Mouse (Mus musculus): ENCODE measurements at regions not wholly inside any gene's neighbourhood (a gene's known extent, or its start where the extent isn't known, plus 50 kb on each side); places are given as distances from the start of the nearest gene placed in this dataset.
"Not testable (repeated sequence)": the region's sequence is repeated elsewhere in the genome, so short reads cannot be mapped to it uniquely, and the experiment has no call there.

DNA sequence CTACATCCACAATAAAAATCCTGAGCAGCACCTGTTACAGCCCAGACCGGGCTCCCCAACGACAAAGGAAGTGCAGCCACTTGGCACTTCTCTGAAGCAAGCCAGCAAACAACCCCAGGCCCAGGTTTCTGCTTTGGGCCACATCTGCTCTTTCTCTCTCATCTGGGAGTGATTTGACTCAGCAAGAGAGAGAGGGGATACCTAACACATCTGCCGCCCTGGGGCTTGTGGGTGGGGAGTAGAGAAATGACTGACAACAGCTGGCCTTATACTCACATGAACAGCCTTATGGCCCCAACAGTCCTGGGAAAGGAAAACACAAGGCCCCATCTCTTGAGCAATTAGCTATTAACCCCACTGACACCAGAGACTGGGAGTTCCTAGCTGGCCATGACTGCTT, 560.2 kb upstream of the Gm10131 start:
- Histone ChIP-seq H3K27ac (no peak overlapping the region), H3K4me3 (no peak overlapping the region), H3K36me3 (replicated peaks) (no peaks in the 10 kb centered on the region), H3K9me3 (no peaks in the 10 kb centered on the region), H3K27me3 (ENCODE audit: poor library complexity, severe bottlenecking) (no peaks in the 10 kb centered on the region), H3K4me1 (peaks cover 22% of the 10 kb centered on the region)
- DNase-seq (ENCODE audit: extremely low spot score, low spot score) = peak; percentile 25
- 40% methylated on average over 3 of the region's 3 CpGs for WGBS

DNA sequence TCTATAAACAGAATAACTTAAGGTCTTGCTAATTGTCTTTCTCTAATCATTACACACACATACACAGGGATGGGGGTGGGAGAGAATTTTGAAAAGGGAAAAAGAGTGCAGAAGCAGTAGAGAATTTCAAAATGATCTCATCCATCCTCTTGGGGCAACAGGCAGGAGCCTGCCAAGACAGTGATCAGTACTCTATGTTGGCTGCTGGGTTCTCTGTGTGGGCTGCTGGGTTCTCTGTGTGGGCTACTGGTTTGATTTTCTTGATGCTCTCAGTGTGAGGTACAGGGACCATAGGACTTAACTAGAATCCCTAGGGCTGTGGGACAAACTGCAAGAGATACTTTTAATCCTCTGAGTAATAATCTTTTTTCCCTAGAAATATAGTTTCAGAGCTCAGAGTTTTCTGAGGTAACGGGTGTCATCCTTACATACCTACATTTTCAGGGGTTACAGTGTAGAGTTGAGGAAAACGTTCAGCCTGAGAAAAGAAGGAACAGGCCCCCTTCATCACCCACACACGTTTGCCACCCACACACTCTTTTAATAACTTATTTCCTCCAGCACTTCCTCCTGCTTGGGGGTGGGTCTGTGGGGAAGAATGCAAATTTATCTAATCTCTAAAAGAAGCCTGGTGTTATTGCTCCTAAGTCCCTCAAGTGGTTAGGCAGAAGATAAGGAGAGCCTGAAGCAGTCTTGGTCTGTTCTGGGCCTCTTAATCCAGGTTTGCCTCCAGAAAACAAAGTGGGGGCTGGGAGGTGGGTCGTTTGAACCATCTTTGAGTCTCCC, 559.6 kb upstream of the Gm10131 start:
- Histone ChIP-seq H3K4me3 (no peak overlapping the region), H3K27me3 (ENCODE audit: poor library complexity, severe bottlenecking) (no peaks in the 10 kb centered on the region), H3K36me3 (replicated peaks) (no peaks in the 10 kb centered on the region), H3K27ac (no peak overlapping the region), H3K9me3 (no peaks in the 10 kb centered on the region), H3K4me1 (peaks cover 22% of the 10 kb centered on the region)
- 40% methylated on average over 4 of the region's 4 CpGs for WGBS
- DNase-seq (ENCODE audit: extremely low spot score, low spot score) = no peak

DNA sequence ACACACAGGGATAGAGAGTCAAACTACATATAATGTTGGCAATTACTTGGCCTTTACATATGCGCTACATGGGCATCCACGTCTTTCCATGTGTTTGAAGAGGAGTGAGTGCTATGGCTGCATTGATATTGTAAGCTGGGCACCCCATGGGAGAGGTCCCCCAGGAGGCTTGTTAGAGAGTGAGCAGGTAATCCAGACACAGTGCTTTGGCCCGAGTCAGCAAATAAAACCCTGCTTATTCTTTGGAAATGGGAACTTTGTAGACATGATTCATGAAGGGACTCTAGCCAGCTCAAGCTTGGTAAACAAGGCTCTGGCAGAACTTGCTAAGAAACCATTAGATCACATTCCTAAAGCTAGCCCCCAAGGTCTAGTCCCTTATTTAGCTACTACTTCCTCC, 557.6 kb upstream of the Gm10131 start:
- 88% methylated on average over 3 of the region's 3 CpGs for WGBS
- Histone ChIP-seq H3K36me3 (replicated peaks) (no peaks in the 10 kb centered on the region), H3K9me3 (no peaks in the 10 kb centered on the region), H3K4me3 (no peak overlapping the region), H3K4me1 (peaks cover 15% of the 10 kb centered on the region), H3K27me3 (ENCODE audit: poor library complexity, severe bottlenecking) (no peaks in the 10 kb centered on the region), H3K27ac (no peak overlapping the region)
- DNase-seq (ENCODE audit: extremely low spot score, low spot score) = no peak

DNA sequence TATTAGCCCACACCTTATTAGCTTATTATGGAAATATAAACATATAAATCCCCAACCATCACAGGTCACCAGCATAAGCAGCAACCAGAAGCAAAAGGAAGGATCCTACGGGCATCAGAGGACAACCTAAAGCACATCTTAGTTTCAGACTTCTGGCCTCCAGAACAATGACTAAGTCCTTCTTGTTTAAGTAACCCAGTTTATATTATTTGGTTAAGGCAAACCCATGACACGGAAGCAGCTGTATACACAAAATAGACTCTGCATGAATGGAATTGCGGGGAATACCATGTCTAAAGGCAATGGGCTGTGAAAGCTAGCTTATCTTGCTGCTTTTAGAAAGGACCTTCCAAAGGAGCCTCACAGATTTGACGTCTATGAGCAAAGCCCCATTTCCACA, 552.9 kb upstream of the Gm10131 start:
- H3K4me1 ChIP-seq = no peaks in the 10 kb centered on the region
- no peaks in the 10 kb centered on the region for H3K27me3 ChIP-seq (ENCODE audit: poor library complexity, severe bottlenecking)
- no peak overlapping the region for H3K27ac ChIP-seq
- no peaks in the 10 kb centered on the region for H3K9me3 ChIP-seq
- H3K4me3 ChIP-seq = no peak overlapping the region
- 89% methylated on average over 4 of the region's 4 CpGs for WGBS
- no peak for DNase-seq (ENCODE audit: extremely low spot score, low spot score)
- no peaks in the 10 kb centered on the region for H3K36me3 ChIP-seq (replicated peaks)

DNA sequence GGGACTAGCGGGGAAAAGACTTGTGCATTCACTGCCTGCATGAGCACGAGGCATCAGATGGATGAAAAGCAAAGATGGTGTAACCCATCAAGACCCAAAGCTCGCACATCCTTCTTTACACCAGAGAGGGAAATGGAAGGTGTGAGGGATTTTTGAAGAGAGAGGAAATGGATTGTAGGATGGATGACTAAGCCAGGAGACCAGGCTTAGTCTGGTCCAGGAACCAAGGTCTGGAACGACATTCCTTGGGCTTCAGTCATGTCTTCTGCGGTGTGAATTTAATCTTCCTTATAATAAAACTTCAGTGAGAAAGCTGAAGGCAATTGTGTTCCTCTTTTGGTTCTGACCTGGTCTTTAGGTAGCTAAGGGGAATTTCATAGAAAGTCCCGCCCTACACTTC, 551.0 kb upstream of the Gm10131 start:
- Histone ChIP-seq H3K27ac (no peak overlapping the region), H3K4me1 (no peaks in the 10 kb centered on the region), H3K36me3 (replicated peaks) (no peaks in the 10 kb centered on the region), H3K4me3 (no peak overlapping the region), H3K27me3 (ENCODE audit: poor library complexity, severe bottlenecking) (no peaks in the 10 kb centered on the region), H3K9me3 (no peaks in the 10 kb centered on the region)
- DNase-seq (ENCODE audit: extremely low spot score, low spot score) = no peak
- 95% methylated on average over 6 of the region's 6 CpGs for WGBS

DNA sequence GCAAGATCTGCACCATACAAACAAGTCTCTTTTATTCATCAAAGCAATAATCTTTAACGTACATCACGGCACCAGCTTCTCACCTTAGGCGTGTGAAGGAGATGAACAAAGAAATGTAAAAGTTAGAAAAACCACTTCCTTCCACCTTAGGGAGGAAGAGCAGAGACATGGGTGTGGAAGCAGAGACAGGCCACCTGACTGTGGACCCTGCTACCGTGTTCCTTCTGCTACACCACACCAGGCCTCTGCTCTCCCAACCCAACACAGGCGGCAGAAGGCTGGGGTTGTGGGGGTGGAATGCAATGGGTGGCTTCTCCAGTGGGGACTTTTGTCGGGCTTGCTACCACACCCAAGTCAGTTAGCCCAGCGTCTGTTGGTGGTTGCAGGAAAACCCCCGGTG, 540.2 kb upstream of the Gm10131 start:
- no peak for DNase-seq (ENCODE audit: extremely low spot score, low spot score)

DNA sequence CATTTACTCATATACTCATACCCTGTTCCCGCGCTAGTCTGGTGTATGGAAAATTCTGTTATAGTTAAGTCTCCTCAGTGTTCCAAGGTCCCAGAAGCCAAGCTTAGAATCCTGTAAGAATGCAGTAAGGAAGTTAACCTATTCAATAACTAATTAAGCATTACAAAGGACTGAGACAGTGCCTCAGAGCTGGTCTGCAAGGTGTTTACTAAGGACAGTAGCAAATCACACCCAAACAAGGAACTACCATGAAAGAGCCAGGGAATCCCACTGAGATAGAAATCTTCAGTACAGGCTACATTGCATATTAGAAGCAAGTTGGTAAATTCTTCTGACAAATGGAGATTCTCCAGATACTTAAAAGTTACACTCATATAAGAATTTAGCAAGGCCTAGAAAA, 516.7 kb upstream of the Gm10131 start:
- WGBS = 96% methylated on average over 2 of the region's 2 CpGs
- not testable (repeated sequence) for H3K36me3 ChIP-seq (replicated peaks); H3K4me1 ChIP-seq; H3K27me3 ChIP-seq (ENCODE audit: poor library complexity, severe bottlenecking); DNase-seq (ENCODE audit: extremely low spot score, low spot score); H3K27ac ChIP-seq; H3K9me3 ChIP-seq; H3K4me3 ChIP-seq

More for the DNA sequence above, 540.2 kb upstream of the Gm10131 start:
- Histone ChIP-seq H3K9me3 (peaks cover 9% of the 10 kb centered on the region; the same call in 1 of the 2 replicates), H3K4me1 (no peaks in the 10 kb centered on the region), H3K27ac (no peak overlapping the region), H3K4me3 (no peak overlapping the region), H3K36me3 (replicated peaks) (no peaks in the 10 kb centered on the region), H3K27me3 (ENCODE audit: poor library complexity, severe bottlenecking) (no peaks in the 10 kb centered on the region)
- 93% methylated on average over 8 of the region's 8 CpGs for WGBS

DNA sequence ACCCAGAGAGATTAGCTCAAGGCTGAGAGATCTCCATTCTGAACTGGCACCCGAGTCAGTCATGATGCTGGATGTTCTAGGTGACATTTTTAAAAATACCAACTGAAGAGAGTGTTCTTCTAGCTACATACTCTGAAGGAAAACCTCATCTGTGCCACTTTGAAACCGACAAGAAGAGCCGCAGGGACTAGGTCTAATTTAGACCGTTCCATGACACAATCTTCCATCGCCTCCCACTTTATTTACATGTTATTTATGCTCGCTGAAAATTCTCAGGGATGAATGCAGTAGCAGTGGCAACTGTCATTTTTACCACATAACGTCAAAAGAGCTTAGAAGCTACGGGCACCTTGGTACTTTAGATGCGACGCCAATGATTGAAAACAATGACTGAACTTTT, 514.1 kb upstream of the Gm10131 start:
- no peak for DNase-seq (ENCODE audit: extremely low spot score, low spot score)
- no peaks in the 10 kb centered on the region for H3K9me3 ChIP-seq
- WGBS = 94% methylated on average over 10 of the region's 10 CpGs
- H3K4me1 ChIP-seq = no peaks in the 10 kb centered on the region
- H3K27me3 ChIP-seq (ENCODE audit: poor library complexity, severe bottlenecking) = no peaks in the 10 kb centered on the region
- no peak overlapping the region for H3K4me3 ChIP-seq
- no peak overlapping the region for H3K27ac ChIP-seq
- no peaks in the 10 kb centered on the region for H3K36me3 ChIP-seq (replicated peaks)

DNA sequence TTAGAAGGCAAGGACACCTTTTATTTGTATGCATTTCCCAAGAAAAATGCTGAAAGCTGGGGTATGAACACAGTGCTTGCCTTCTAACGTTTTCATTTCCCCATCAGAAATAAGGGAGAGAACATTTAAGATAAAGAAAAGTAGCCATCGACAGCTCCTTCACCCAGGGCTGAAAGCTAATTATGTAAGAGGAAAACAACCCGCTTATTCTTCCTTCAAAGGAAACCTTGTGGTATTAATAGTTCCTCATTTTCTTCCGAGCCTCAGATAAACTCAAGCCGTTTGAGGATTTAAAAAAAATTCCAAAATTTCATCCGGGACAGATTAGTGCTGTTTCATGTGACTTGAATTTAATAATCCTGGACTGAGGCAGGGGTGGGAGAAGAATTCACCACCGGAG, 512.2 kb upstream of the Gm10131 start:
- no peaks in the 10 kb centered on the region for H3K9me3 ChIP-seq
- H3K4me3 ChIP-seq = no peak overlapping the region
- DNase-seq (ENCODE audit: extremely low spot score, low spot score) = no peak
- H3K36me3 ChIP-seq (replicated peaks) = no peaks in the 10 kb centered on the region
- H3K27me3 ChIP-seq (ENCODE audit: poor library complexity, severe bottlenecking) = no peaks in the 10 kb centered on the region
- H3K4me1 ChIP-seq = no peaks in the 10 kb centered on the region
- H3K27ac ChIP-seq = no peak overlapping the region
- WGBS = 75% methylated on average over 7 of the region's 7 CpGs

DNA sequence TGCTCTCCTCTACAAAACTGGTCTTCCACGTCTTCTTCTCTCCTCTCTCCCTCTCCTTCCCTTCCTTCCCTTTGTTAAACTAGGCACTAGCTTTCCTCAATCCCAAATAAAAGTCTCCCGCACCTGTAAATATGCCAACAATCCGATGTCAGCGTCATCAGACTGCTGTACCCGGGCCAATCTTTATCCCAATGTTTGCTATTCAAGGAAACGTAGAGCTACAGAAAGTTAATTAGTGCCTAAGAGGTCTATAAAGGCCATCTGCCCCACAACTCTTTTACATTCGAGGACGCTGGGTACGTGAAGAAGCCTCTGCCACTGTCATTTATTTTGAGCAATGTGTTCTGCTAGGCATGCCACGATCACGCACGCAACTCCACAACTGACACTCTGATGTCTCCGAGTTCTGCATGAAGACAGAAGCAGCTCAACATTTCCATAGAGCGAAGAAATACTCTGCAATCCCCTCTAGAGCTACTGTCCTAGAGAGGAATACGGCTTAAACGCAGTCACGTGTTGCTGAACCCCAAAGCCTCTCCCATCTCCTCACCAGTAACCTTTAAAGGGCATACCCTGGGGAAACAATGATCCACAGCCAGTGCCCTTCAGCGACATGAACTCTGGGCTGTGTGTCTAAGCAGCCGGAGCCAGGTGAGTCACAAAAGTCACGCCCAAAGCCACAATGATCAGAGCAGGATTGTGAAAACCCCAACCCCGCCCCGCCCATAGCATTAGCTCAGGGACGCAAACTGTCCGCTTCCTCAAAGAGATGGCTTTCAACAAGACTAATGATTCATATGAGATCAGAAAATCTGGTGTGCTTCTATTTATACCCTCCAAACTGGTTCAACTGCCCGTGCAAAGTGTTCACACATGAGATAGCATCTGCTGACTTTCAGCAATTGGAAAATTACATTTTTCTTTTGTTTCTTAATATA, 510.9 kb upstream of the Gm10131 start:
- H3K36me3 ChIP-seq (replicated peaks) = no peaks in the 10 kb centered on the region
- peaks cover 7% of the 10 kb centered on the region for H3K4me1 ChIP-seq
- no peak overlapping the region for H3K4me3 ChIP-seq
- 87% methylated on average over 25 of the region's 25 CpGs for WGBS
- H3K27me3 ChIP-seq (ENCODE audit: poor library complexity, severe bottlenecking) = no peaks in the 10 kb centered on the region
- no peak for DNase-seq (ENCODE audit: extremely low spot score, low spot score)
- H3K9me3 ChIP-seq = no peaks in the 10 kb centered on the region
- no peak overlapping the region for H3K27ac ChIP-seq

DNA sequence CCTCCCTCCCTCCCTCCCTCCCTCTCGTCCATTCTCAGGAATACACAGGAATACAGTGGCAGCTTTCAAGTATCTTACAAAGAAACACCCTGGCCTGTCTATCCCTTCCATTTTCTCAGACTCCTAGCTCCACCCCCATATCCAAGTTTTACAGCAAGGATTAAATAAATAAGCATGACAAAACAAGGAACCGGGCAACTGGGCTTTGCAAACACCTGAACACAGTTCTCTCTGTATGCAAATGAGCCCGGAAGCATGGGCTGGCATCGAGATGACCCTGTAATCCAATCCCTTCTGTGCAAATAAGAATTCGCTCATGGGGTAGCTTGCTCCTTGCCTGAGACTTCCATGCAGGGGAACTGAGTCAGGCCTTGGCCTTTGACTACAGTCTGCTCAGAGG, 506.5 kb upstream of the Gm10131 start:
- Histone ChIP-seq H3K36me3 (replicated peaks) (no peaks in the 10 kb centered on the region), H3K27me3 (ENCODE audit: poor library complexity, severe bottlenecking) (no peaks in the 10 kb centered on the region), H3K4me3 (no peak overlapping the region), H3K27ac (no peak overlapping the region), H3K9me3 (no peaks in the 10 kb centered on the region), H3K4me1 (peaks cover 7% of the 10 kb centered on the region)
- 43% methylated on average over 4 of the region's 5 CpGs for WGBS
- DNase-seq (ENCODE audit: extremely low spot score, low spot score) = no peak

DNA sequence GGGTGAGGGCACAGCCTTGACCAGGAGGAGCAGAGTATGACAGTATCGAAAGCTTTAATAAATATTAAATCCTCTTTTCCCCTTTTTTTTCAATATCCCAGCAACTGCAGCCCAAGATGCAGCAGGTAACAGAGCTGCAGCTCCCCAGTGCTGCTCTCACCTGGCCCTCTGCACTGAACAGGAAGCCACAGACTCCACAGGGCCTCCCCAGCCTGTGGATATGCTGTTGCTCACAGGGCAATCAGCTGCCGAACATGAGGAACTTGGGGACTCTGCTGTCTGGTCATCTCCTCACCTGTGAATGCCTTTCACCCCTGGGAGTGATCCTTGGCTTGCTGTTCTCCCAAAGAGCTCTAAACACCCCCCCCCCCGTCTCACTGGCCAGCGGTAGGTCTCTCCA, 503.4 kb upstream of the Gm10131 start:
- no peaks in the 10 kb centered on the region for H3K36me3 ChIP-seq (replicated peaks)
- peaks cover 7% of the 10 kb centered on the region for H3K4me1 ChIP-seq
- no peak overlapping the region for H3K4me3 ChIP-seq
- WGBS = 86% methylated on average over 4 of the region's 4 CpGs
- DNase-seq (ENCODE audit: extremely low spot score, low spot score) = no peak
- H3K27me3 ChIP-seq (ENCODE audit: poor library complexity, severe bottlenecking) = no peaks in the 10 kb centered on the region
- no peak overlapping the region for H3K27ac ChIP-seq
- H3K9me3 ChIP-seq = no peaks in the 10 kb centered on the region

DNA sequence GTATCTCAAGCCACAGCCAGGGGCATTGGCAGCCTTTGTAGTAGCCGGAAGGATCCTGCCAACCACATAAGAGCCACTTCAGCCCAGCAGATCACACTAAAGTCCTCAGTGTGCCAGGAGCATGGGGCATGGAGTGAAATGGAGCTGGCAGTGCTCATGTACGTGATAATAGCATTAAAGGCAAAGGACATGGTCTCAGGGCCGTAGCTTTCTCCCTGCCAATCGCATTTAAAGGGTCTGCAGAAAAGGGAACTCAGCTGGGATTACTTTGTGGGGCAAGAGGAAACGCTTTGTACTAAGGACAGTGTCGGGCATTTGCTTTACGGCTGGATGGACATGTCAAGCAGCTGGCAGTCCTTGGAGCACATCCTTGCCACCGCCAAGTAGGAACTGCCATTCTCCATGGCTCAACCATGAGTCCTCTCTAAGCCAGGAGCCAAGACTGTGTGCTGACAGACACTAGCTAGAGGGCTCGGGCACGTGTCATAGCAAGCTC, 502.5 kb upstream of the Gm10131 start:
- no peaks in the 10 kb centered on the region for H3K27me3 ChIP-seq (ENCODE audit: poor library complexity, severe bottlenecking)
- no peak overlapping the region for H3K4me3 ChIP-seq
- H3K36me3 ChIP-seq (replicated peaks) = no peaks in the 10 kb centered on the region
- no peak overlapping the region for H3K27ac ChIP-seq
- H3K4me1 ChIP-seq = peaks cover 7% of the 10 kb centered on the region
- WGBS = 77% methylated on average over 10 of the region's 10 CpGs
- H3K9me3 ChIP-seq = no peaks in the 10 kb centered on the region
- no peak for DNase-seq (ENCODE audit: extremely low spot score, low spot score)
